Mouse (Mus musculus) urinary bladder, postnatal 4 days (tissue): ENCODE measurements around the gene Tmtc1.

Experiments
- DNase-seq, 2 experiments: peaks; one replicate each; pipeline ENCODE4 v3.0.0; 2021 to 2022; ENCODE audit warnings: low spot score in 2 of 2

Tmtc1 gene

GRCm38 (mm10) chr6:148420387-148420786 is 23.8 kb downstream of the Tmtc1 start:
- no peak for DNase-seq

- DNase-seq, result no peak
Measured at GRCm38 (mm10) chr6:148416597-148416996, 27.6 kb downstream of the Tmtc1 start.

- no peak for DNase-seq
Measured at GRCm38 (mm10) chr6:148413638-148414037, 30.6 kb downstream of the Tmtc1 start.

GRCm38 (mm10) chr6:148406792-148407490 is 37.2 kb downstream of the Tmtc1 start:
- DNase-seq, result no peak

GRCm38 (mm10) chr6:148405599-148405998 is 38.6 kb downstream of the Tmtc1 start:
- no peak for DNase-seq

- DNase-seq, result no peak
Measured at GRCm38 (mm10) chr6:148404500-148404899, 39.7 kb downstream of the Tmtc1 start.

- DNase-seq, result no peak
Measured at GRCm38 (mm10) chr6:148403761-148404160, 40.4 kb downstream of the Tmtc1 start.

- no peak for DNase-seq
Measured at GRCm38 (mm10) chr6:148401031-148401430, 43.2 kb downstream of the Tmtc1 start.

GRCm38 (mm10) chr6:148399541-148399940 is 44.6 kb downstream of the Tmtc1 start:
- no peak for DNase-seq

GRCm38 (mm10) chr6:148398888-148399287 is 45.3 kb downstream of the Tmtc1 start:
- DNase-seq, result no peak

GRCm38 (mm10) chr6:148397270-148397669 is 46.9 kb downstream of the Tmtc1 start:
- DNase-seq, result no peak

- DNase-seq, result no peak
Measured at GRCm38 (mm10) chr6:148395272-148395671, 48.9 kb downstream of the Tmtc1 start.

GRCm38 (mm10) chr6:148394294-148394693 is 49.9 kb downstream of the Tmtc1 start:
- DNase-seq, result no peak

GRCm38 (mm10) chr6:148392147-148392546 is 52.0 kb downstream of the Tmtc1 start:
- no peak for DNase-seq

GRCm38 (mm10) chr6:148391286-148391685 is 52.9 kb downstream of the Tmtc1 start:
- DNase-seq, result no peak

- no peak for DNase-seq
Measured at GRCm38 (mm10) chr6:148390630-148391276, 53.4 kb downstream of the Tmtc1 start.

GRCm38 (mm10) chr6:148387990-148388389 is 56.2 kb downstream of the Tmtc1 start:
- peak in 1 of 2 experiments; percentile 30 for DNase-seq

- no peak for DNase-seq
Measured at GRCm38 (mm10) chr6:148384111-148384895, 59.9 kb downstream of the Tmtc1 start.

GRCm38 (mm10) chr6:148381163-148381782 is 62.9 kb downstream of the Tmtc1 start:
- no peak for DNase-seq

- no peak for DNase-seq
Measured at GRCm38 (mm10) chr6:148375618-148376209, 68.5 kb downstream of the Tmtc1 start.

- no peak for DNase-seq
Measured at GRCm38 (mm10) chr6:148375015-148375414, 69.2 kb downstream of the Tmtc1 start.

- DNase-seq, result no peak
Measured at GRCm38 (mm10) chr6:148373444-148373843, 70.7 kb downstream of the Tmtc1 start.
